Mouse (Mus musculus) urinary bladder, postnatal 14 days (tissue): ENCODE results near the gene Nudt21.
A peak's percentile ranks its signal among the peaks of the same experiment; 100 is the strongest.

Source experiments
- DNase-seq: peaks from one replicate; pipeline ENCODE4 v3.0.0; 2021; ENCODE audit warnings: low spot score

The Nudt21 gene

GRCm38 (mm10) chr8:94036944-94037524 lies at the start of gene Nudt21, which contains the start of gene Ogfod1:
Gene Nudt21 (minus strand): TSS chr8:94037031.
Gene Ogfod1 (plus strand): TSS chr8:94037198.
- peak; percentile 93 for DNase-seq

- no peak for DNase-seq
Observed at GRCm38 (mm10) chr8:94076461-94077192, 39.8 kb upstream of the Nudt21 start.

- no peak for DNase-seq
Observed at GRCm38 (mm10) chr8:94068793-94069192, 32.0 kb upstream of the Nudt21 start.

GRCm38 (mm10) chr8:94066121-94066863 lies 29.5 kb upstream of the Nudt21 start:
- DNase-seq = no peak

GRCm38 (mm10) chr8:94057157-94057854 lies 20.5 kb upstream of the Nudt21 start:
- peak; percentile 61 for DNase-seq

DNA sequence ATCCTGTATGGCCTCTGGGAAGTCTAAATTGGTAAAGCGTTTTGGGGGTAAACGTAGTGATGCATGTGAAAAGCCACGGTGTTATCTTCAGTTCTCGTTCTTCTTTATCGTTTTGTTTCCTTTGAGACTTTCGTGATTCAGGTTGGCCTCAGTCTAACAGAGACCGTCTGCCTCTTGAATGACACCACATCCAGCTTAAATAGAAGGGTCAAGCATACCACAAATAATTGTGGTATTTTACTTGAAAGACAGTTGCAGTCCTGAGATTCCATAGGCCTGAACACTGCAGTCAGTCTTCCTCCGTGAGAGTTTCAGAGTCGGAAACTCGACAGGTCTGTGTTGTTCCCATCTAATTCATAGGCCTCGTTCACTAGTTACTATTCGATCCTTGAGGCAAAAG lies 15.9 kb upstream of the Nudt21 start:
- DNase-seq = no peak

GRCm38 (mm10) chr8:94047845-94048244 lies 11.0 kb upstream of the Nudt21 start:
- DNase-seq = no peak

DNA sequence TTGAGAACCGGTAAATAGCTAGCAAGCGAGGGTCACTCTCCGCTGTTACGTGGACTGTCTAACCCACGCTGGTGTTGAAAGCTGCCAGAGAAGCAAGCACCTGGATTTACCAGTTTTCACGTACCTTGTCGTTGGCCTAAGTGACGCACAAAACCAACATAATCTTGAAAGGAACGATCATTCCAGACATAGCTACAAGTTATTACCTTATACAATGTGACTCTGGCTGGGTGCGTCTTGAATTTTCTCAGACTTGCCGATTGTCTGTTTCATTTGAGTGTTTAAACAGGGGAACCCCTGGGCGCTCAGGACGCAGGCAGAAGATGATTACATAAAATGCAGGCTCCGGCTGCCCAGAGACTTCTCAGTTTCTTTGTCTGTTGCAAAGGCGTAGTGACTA lies 975 bp upstream of the Nudt21 start:
- DNase-seq = peak; percentile 11

GRCm38 (mm10) chr8:94036541-94036940 lies 290 bp downstream of the Nudt21 start:
- peak; percentile 63 for DNase-seq

DNA sequence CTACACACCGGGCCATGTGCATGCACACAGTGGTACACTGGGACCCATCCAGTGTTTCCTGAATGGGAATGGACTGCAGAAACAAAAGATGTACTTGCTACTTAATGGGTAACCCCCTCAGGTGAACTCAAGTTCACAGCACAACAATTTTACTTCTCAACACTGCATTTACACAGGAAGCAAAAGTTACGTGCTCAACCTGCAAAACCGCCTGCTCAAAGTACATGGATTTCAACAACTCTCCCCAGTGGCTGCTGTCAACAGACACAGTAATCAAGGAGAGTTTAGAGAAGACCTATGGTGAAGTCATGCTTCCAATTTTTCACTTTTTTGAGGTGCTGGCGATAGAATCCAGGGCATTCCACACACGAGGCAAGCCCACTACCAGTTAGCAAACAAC lies 1.6 kb downstream of the Nudt21 start:
- no peak for DNase-seq

- no peak for DNase-seq
Observed at GRCm38 (mm10) chr8:94033601-94034000, 3.2 kb downstream of the Nudt21 start.

- no peak for DNase-seq
Observed at GRCm38 (mm10) chr8:94029701-94030100, 7.1 kb downstream of the Nudt21 start.

DNA sequence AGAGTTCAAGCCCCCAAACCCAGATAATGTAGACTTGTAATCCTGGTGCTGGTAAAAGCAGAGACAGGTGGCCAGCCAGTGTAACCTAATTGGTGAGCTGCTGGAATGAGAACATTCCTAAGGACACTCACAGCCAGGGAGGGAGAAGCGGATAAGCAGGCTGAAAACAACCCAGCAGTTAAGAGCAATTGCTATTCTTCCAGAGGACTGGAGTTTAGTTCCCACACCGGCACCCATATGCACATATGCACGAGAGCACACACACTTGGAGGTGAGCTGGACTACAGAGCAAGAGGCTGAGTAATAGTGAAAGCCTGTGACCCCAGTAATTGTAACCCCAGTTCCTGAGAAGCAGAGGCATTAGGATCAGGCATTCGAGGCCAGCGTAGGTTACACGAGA lies 12.9 kb downstream of the Nudt21 start:
- DNase-seq = no peak

DNA sequence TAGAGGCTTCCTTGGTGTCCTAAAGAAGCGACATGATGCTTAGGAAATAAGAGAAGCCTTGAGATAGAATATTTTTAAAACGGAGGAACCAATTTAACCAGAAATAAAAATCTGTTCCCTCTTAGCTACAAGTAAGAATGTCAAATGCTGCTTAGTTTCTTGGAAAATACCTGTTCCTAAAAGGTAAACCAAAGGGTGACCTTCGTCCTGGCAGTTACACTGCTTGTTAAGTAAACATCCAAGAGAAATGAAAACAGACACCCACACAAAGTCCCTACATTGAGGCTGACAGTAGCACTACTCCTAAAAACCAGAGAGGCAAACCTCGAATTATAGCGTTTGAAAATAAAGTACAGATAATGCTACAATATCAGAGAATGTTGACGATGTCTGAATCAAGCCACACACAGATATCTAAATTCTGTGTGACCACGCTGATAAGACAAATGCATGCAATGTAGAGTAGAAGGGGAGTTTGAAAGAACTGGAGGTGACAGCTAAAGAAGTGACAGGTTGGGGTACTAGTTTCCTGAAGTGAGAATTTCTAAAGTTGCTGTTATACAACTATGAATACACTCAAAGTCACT lies 23.7 kb downstream of the Nudt21 start:
- no peak for DNase-seq

GRCm38 (mm10) chr8:94012013-94012951 lies 24.5 kb downstream of the Nudt21 start, which contains the start of gene Amfr:
Gene Amfr (minus strand): TSS chr8:94012842.
- DNase-seq = peak; percentile 57

DNA sequence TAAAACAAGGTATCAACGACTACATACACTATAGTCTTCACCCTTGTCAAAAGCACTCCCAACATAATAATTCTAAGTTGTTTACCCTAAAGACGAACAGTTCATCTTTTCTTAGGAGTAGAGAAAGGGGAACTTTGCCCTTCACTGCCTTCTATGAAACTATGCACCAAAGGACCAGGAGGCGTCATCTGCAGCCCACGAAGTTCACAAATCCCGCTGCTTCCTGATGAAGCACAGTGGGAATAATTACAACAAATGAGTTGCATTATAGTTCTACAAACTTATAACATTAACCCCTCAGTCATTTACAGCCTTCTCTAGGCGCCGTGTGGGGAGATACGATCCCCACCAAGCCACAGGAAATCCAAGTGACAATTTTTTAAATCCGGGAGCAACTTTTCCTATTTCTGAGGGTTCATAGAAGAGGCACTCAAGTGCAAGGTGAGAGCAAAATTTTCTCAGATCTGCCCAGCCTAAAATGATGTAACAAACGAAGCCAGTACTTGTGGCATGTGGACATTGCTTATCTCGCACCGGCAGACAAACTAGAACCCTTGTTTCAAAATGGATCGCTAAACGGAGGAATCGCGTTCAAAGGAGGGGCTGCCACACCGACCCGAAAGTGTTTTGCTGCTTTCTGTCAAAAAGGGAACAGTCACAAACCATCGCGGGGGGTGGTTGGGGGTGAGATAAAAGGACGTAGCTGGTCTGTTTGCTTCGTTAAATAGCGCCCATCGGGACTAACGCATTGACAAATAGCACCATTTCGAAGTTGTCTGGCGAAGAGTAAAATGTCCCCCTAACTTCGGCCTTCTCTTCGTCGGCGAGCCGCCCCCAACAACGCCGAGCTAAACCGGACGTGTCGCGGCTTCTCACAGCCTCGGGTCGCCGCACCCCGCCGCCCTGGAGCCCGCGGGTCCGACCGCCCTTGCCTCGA lies 25.5 kb downstream of the Nudt21 start:
- no peak for DNase-seq

DNA sequence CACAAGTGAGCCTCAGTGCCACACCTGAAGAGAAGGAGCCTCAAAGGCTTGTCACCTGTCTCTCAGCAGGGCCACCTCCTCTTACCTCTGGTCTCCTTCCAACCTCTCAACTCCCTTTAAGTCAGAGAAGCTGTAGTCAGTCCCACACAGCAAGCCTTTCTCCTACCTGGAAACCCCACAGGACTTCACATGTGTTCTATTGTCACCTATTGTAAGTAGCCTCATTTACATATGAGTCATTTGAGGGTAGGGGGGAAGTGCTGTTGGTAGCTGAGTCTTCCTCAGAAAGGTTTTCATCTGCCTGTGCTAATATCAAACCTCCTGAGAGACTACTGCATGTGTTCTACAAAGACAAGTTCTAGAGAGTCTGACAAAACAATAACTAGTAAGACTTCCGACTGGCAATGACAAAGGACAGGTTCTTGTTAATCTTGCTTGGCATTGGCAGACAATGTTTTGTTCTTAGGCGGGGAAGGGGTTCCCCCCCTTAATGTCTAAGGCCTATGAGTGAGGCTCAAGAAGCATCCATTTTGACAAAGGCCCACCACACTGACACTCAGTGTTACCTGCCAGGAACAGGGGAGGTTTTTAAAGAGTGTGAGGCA lies 26.6 kb downstream of the Nudt21 start:
- DNase-seq = no peak

GRCm38 (mm10) chr8:94009243-94009845 lies 27.5 kb downstream of the Nudt21 start:
- no peak for DNase-seq

DNA sequence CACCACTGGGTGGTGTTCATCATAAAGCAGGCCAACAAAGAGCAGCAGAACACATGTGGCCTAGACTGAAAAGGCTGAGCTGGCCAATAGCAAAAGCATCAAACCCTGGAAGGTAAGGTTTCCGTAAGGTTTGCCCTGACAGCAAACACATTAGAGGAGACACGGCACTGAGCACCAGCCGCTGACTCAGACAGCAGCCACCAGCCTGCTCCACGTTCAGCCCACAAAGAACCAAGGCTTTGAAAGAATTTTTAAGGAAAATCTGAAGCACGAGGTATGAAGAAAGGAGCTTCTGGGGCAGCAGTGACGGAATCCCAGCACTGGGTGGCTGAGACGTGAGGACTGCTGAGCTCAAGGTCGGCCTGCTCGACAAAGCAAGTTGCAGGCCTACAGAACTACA lies 32.7 kb downstream of the Nudt21 start:
- no peak for DNase-seq
